Mouse (Mus musculus): Measurements from ENCODE around the gene Col24a1.

GRCm38 (mm10) chr3:145438352-145438751, 146.1 kb downstream of the Col24a1 start:
- TF ChIP-seq CTCF (IDR thresholded peaks at IDR 0.05; ENCODE audit: low read depth, low read length) (no peak), POLR2A (IDR thresholded peaks at IDR 0.05; ENCODE audit: extremely low read depth, insufficient read depth, low read length) (no peak)

All from liver, adult 2 months (tissue).